Mouse (Mus musculus) midbrain, embryonic 10.5 days (tissue): ENCODE results near the gene Oas1e. TPM values are rescaled to one million over a fixed set of nuclear protein-coding genes. Genes with fewer than 3 reads are reported as not detected.

Experiments
- DNase-seq: peaks from one replicate; pipeline ENCODE4 v3.0.0-alpha.2; 2017; ENCODE audit warnings: low spot score
- H3K27ac ChIP-seq: fragments of 300-500 bp; sonication (generic); replicated peaks from 2 replicates; pipeline ENCODE4 v1.5.1; 2016; ENCODE audit warnings: mild to moderate bottlenecking
- H3K27me3 ChIP-seq: fragments of 300-500 bp; sonication (generic); 2 replicates; pipeline ENCODE4 v1.6.1; 2016; ENCODE audit warnings: low read depth, mild to moderate bottlenecking; ENCODE audit not compliant: poor library complexity, severe bottlenecking
- H3K36me3 ChIP-seq: fragments of 300-500 bp; sonication (generic); 2 replicates; pipeline ENCODE4 v1.6.1; 2016; ENCODE audit warnings: mild to moderate bottlenecking, moderate library complexity
- H3K4me1 ChIP-seq: fragments of 300-500 bp; sonication (generic); 2 replicates; pipeline ENCODE4 v1.6.1; 2016
- H3K4me3 ChIP-seq: fragments of 300-500 bp; sonication (generic); 2 replicates; pipeline ENCODE4 v1.5.1; 2016; ENCODE audit warnings: mild to moderate bottlenecking, moderate library complexity
- H3K9me3 ChIP-seq: fragments of 300-500 bp; sonication (generic); replicated peaks from 2 replicates; pipeline ENCODE4 v1.6.1; 2016; ENCODE audit warnings: mild to moderate bottlenecking
- WGBS: fragments of 180-500 bp; shearing (Covaris S2); methylation state at CpG from one replicate; pipeline ENCODE4 v1.1.7; 2016; 5-methylcytosine and 5-hydroxymethylcytosine counted together
- polyA plus RNA-seq: library from polyadenylated mRNA; unstranded; fragments of >200 nt; fragmentation: Nextera tagmentation; extraction: Ambion mirVana; gene quantifications from 2 replicates; pipeline ENCODE4 v1.2.1, GENCODE M21; 2016

Gene Oas1e
- polyA plus RNA-seq, 1 experiment from 2014 or later = not detected

GRCm38 (mm10) chr5:120765010-120765409, 30.3 kb downstream of the Oas1e start:
- Histone ChIP-seq H3K27me3 (0 out of 2 replicates have a peak, but pooled peaks cover 2% of the 10 kb centered on the region), H3K4me3 (no peak overlapping the region), H3K9me3 (no peaks in the 10 kb centered on the region), H3K36me3 (no peaks in the 10 kb centered on the region), H3K27ac (no peak overlapping the region), H3K4me1 (no peaks in the 10 kb centered on the region)
- WGBS = 70% methylated on average over 8 of the region's 8 CpGs
- DNase-seq = no peak

- peak; percentile 21 for DNase-seq
- 28% methylated on average over 6 of the region's 6 CpGs for WGBS
- Histone ChIP-seq H3K27ac (no peak overlapping the region), H3K27me3 (0 out of 2 replicates have a peak, but pooled peaks cover 4% of the 10 kb centered on the region), H3K36me3 (no peaks in the 10 kb centered on the region), H3K9me3 (peaks cover 5% of the 10 kb centered on the region; the same call in 1 of the 2 replicates), H3K4me1 (no peaks in the 10 kb centered on the region), H3K4me3 (no peak overlapping the region)
Observed at GRCm38 (mm10) chr5:120761901-120762300, 33.4 kb downstream of the Oas1e start.

- Histone ChIP-seq H3K4me1 (no peaks in the 10 kb centered on the region), H3K9me3 (peaks cover 5% of the 10 kb centered on the region; the same call in 1 of the 2 replicates), H3K4me3 (no peak overlapping the region), H3K27me3 (no peaks in the 10 kb centered on the region), H3K27ac (no peak overlapping the region), H3K36me3 (no peaks in the 10 kb centered on the region)
- WGBS = 90% methylated on average over 4 of the region's 4 CpGs
- DNase-seq = no peak
Observed at GRCm38 (mm10) chr5:120754215-120754614, 41.1 kb downstream of the Oas1e start.

GRCm38 (mm10) chr5:120752786-120753185, 42.5 kb downstream of the Oas1e start:
- no peak overlapping the region for H3K27ac ChIP-seq
- H3K9me3 ChIP-seq = no peaks in the 10 kb centered on the region
- H3K4me1 ChIP-seq = no peaks in the 10 kb centered on the region
- H3K4me3 ChIP-seq = no peak overlapping the region
- WGBS = 74% methylated on average over 3 of the region's 3 CpGs
- DNase-seq = no peak
- no peaks in the 10 kb centered on the region for H3K27me3 ChIP-seq
- H3K36me3 ChIP-seq = no peaks in the 10 kb centered on the region

- H3K9me3 ChIP-seq = no peaks in the 10 kb centered on the region
- no peaks in the 10 kb centered on the region for H3K27me3 ChIP-seq
- no peaks in the 10 kb centered on the region for H3K4me1 ChIP-seq
- DNase-seq = no peak
- H3K36me3 ChIP-seq = no peaks in the 10 kb centered on the region
- H3K27ac ChIP-seq = no peak overlapping the region
- H3K4me3 ChIP-seq = no peak overlapping the region
- 72% methylated on average over 3 of the region's 3 CpGs for WGBS
Observed at GRCm38 (mm10) chr5:120751206-120751605, 44.1 kb downstream of the Oas1e start.

GRCm38 (mm10) chr5:120749688-120750087, 45.6 kb downstream of the Oas1e start, which contains the start of gene Oas2:
Oas2 (minus strand) TSS chr5:120749853.
- H3K4me3 ChIP-seq = no peak within 1 kb of the TSS
- 75% methylated on average over 5 of the region's 5 CpGs for WGBS

GRCm38 (mm10) chr5:120746451-120746850, 48.9 kb downstream of the Oas1e start:
- no peak overlapping the region for H3K4me3 ChIP-seq
- DNase-seq = peak; percentile 27
- no peaks in the 10 kb centered on the region for H3K4me1 ChIP-seq
- no peaks in the 10 kb centered on the region for H3K9me3 ChIP-seq
- no peak overlapping the region for H3K27ac ChIP-seq
- H3K36me3 ChIP-seq = no peaks in the 10 kb centered on the region
- no peaks in the 10 kb centered on the region for H3K27me3 ChIP-seq
- WGBS = 24% methylated on average over 5 of the region's 5 CpGs

More at GRCm38 (mm10) chr5:120749688-120750087, 45.6 kb downstream of the Oas1e start, which contains the start of gene Oas2:
- Histone ChIP-seq H3K4me1 (no peaks in the 10 kb centered on the region), H3K36me3 (no peaks in the 10 kb centered on the region), H3K27ac (no peak within 1 kb of the TSS), H3K27me3 (no peaks in the 10 kb centered on the region), H3K9me3 (no peaks in the 10 kb centered on the region)
- no peak for DNase-seq

GRCm38 (mm10) chr5:120742125-120742524, 53.2 kb downstream of the Oas1e start:
- no peaks in the 10 kb centered on the region for H3K36me3 ChIP-seq
- H3K4me1 ChIP-seq = no peaks in the 10 kb centered on the region
- H3K9me3 ChIP-seq = no peaks in the 10 kb centered on the region
- no peaks in the 10 kb centered on the region for H3K27me3 ChIP-seq
- H3K4me3 ChIP-seq = no peak overlapping the region
- DNase-seq = peak; percentile 50
- H3K27ac ChIP-seq = no peak overlapping the region
- WGBS = 29% methylated on average over 4 of the region's 4 CpGs

Other genes with a start within 250 kb of the Oas1e start
- gene Tpcn1, start 206.9 kb downstream of the Oas1e start, polyA plus RNA-seq = 10.3 and 11.1 TPM in 2 replicates
- 0.95 and 0.98 TPM in 2 replicates for gene Iqcd, start 206.5 kb downstream of the Oas1e start, polyA plus RNA-seq
- gene Rita1, start 182.9 kb downstream of the Oas1e start, polyA plus RNA-seq = 16.0 and 16.2 TPM in 2 replicates
- gene Ddx54, start 182.8 kb downstream of the Oas1e start, polyA plus RNA-seq = 59.4 and 59.7 TPM in 2 replicates
- not detected in 2 replicates for gene Cfap73, start 161.3 kb downstream of the Oas1e start, polyA plus RNA-seq
- gene Rasal1, start 146.7 kb downstream of the Oas1e start, polyA plus RNA-seq = 0.10 and 0.21 TPM in 2 replicates
- gene Dtx1, start 83.6 kb downstream of the Oas1e start, polyA plus RNA-seq = 2.2 and 4.8 TPM in 2 replicates
- gene Oas2, start 45.7 kb downstream of the Oas1e start, polyA plus RNA-seq = 0.09 TPM in 1 of 2 replicates, not detected in the other
- 0.02 and 0.10 TPM in 2 replicates for gene Oas3, start 17.9 kb downstream of the Oas1e start, polyA plus RNA-seq
- gene Oas1c, start 17.0 kb upstream of the Oas1e start, polyA plus RNA-seq = 0.16 and 0.26 TPM in 2 replicates
- gene Oas1f, start 51.8 kb upstream of the Oas1e start, polyA plus RNA-seq = not detected in 2 replicates
- not detected in 2 replicates for gene Oas1h, start 65.9 kb upstream of the Oas1e start, polyA plus RNA-seq
- not detected in 2 replicates for gene Oas1g, start 92.1 kb upstream of the Oas1e start, polyA plus RNA-seq
- 0.36 and 0.76 TPM in 2 replicates for gene Oas1a, start 112.0 kb upstream of the Oas1e start, polyA plus RNA-seq
- gene Oas1d, start 119.0 kb upstream of the Oas1e start, polyA plus RNA-seq = not detected in 2 replicates
- gene Rph3a, start 214.6 kb upstream of the Oas1e start, polyA plus RNA-seq = 0.10 and 0.47 TPM in 2 replicates